Mouse (Mus musculus) ES-E14 (cell line): Measurements from ENCODE around the gene Bricd5. TPM values are rescaled to one million over a fixed set of nuclear protein-coding genes. Genes with fewer than 3 reads are reported as not detected.

Source experiments
- DNase-seq: peaks from one replicate; pipeline ENCODE4 v3.0.0-alpha.2; 2013; ENCODE audit warnings: low read depth, low spot score
- H3K27ac ChIP-seq: 2 replicates; pipeline ENCODE4 v1.5.1; 2012; ENCODE audit warnings: low read depth, mild to moderate bottlenecking, low read length, moderate library complexity, mixed read lengths; ENCODE audit not compliant: poor library complexity, insufficient read depth, severe bottlenecking
- H3K36me3 ChIP-seq: 2 replicates; pipeline ENCODE4 v1.6.1; 2012; ENCODE audit warnings: mild to moderate bottlenecking, low read length, moderate library complexity, mixed read lengths; ENCODE audit not compliant: control insufficient read depth, poor library complexity, insufficient read depth, severe bottlenecking
- H3K4me1 ChIP-seq, 2 experiments: fragments of 150-350 bp in 1 of 2; sonication (generic) in 1 of 2; 2 replicates each; pipeline ENCODE4 v1.6.1; 2012; ENCODE audit warnings: low read length in 2 of 2, mild to moderate bottlenecking in 1 of 2, mixed read lengths in 1 of 2; ENCODE audit not compliant: control insufficient read depth in 2 of 2, insufficient read depth in 2 of 2, poor library complexity in 1 of 2
- H3K4me3 ChIP-seq, 2 experiments: fragments of 150-350 bp in 1 of 2; sonication (generic) in 1 of 2; 2 replicates each; pipeline ENCODE4 v1.5.1; 2012; ENCODE audit warnings: low read length in 2 of 2, low read depth in 1 of 2, mild to moderate bottlenecking in 1 of 2, mixed read lengths in 1 of 2; ENCODE audit not compliant: insufficient read depth in 1 of 2, poor library complexity in 1 of 2, severe bottlenecking in 1 of 2
- H3K9ac ChIP-seq: 2 replicates; pipeline ENCODE4 v1.6.1; 2012; ENCODE audit warnings: low read depth, mild to moderate bottlenecking, low read length, mixed read lengths; ENCODE audit not compliant: poor library complexity, insufficient read depth, severe bottlenecking
- H3K9me3 ChIP-seq: fragments of 150-350 bp; sonication (generic); 2 replicates; pipeline ENCODE4 v1.6.1; 2012; ENCODE audit warnings: low read depth, mild to moderate bottlenecking, low read length; ENCODE audit not compliant: control insufficient read depth, insufficient read depth
- CHD2 ChIP-seq: IDR thresholded peaks from 2 replicates; pipeline ENCODE4 v1.6.1; 2014; ENCODE audit warnings: mild to moderate bottlenecking, low read depth, low read length, inconsistent platforms
- HCFC1 ChIP-seq: IDR thresholded peaks from 2 replicates; pipeline ENCODE4 v1.6.1; 2012; ENCODE audit warnings: low read length, inconsistent platforms, borderline replicate concordance; ENCODE audit not compliant: insufficient read depth
- MAFK ChIP-seq: IDR thresholded peaks from 2 replicates; pipeline ENCODE4 v1.6.1; 2014; ENCODE audit warnings: mild to moderate bottlenecking, low read depth, low read length, inconsistent platforms; ENCODE audit not compliant: insufficient read depth
- ZC3H11A ChIP-seq: IDR thresholded peaks from 2 replicates; pipeline ENCODE4 v1.6.1; 2012; ENCODE audit warnings: low read depth, mild to moderate bottlenecking, inconsistent platforms, low read length, borderline replicate concordance
- ZNF384 ChIP-seq: IDR thresholded peaks from 2 replicates; pipeline ENCODE4 v1.6.1; 2012; ENCODE audit warnings: low read depth, low read length, inconsistent platforms
- in situ Hi-C, 2 experiments: fragments of 600-800 bp; cut with MboI; formaldehyde crosslinking; loops; one replicate each; pipeline ENCODE4 v1.15.1; 2025; ENCODE audit warnings: low sequenced_read_pairs in 2 of 2, inconsistent platforms in 1 of 2; ENCODE audit not compliant: unreplicated experiment in 2 of 2
- total RNA-seq: library from RNA; depleted of rRNA; stranded (reverse); fragments of 300-350 nt; gene quantifications from 2 replicates; pipeline ENCODE4 v1.2.3, GENCODE M21; 2012

Bricd5 gene
- total RNA-seq, 1 experiment = 1.4 TPM

DNA sequence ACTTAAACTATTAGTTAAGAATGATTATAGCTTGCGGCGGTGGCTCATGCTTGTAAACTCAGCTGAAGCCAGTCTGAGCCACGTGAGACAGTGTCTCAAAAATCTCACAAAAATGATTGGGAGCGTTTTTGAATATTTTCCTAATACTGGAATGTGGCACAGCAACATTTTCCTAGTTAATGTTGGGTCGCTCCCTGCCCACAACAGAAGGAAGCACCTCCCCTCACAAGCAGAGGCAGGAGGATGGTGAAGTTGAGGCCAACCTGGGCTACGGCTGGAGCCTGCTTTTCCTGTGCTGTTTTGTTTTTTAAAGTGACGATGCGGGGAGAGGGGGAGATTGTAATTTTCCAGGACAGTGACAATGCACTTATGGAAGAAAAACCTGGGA, 46.5 kb upstream of the Bricd5 start:
- in situ Hi-C loops = no loop called here
- no peak for DNase-seq
- Histone ChIP-seq H3K9ac (peak overlapping the region; percentile 97), H3K27ac (peak overlapping the region; percentile 88; the same call in 1 of the 2 replicates), H3K36me3 (peaks cover 16% of the 10 kb centered on the region), H3K4me3 (peak overlapping the region; percentile 91 to 94), H3K9me3 (no peaks in the 10 kb centered on the region), H3K4me1 (no peaks in the 10 kb centered on the region)
- TF ChIP-seq ZC3H11A (no peak), MAFK (no peak), HCFC1 (no peak), CHD2 (no peak)

DNA sequence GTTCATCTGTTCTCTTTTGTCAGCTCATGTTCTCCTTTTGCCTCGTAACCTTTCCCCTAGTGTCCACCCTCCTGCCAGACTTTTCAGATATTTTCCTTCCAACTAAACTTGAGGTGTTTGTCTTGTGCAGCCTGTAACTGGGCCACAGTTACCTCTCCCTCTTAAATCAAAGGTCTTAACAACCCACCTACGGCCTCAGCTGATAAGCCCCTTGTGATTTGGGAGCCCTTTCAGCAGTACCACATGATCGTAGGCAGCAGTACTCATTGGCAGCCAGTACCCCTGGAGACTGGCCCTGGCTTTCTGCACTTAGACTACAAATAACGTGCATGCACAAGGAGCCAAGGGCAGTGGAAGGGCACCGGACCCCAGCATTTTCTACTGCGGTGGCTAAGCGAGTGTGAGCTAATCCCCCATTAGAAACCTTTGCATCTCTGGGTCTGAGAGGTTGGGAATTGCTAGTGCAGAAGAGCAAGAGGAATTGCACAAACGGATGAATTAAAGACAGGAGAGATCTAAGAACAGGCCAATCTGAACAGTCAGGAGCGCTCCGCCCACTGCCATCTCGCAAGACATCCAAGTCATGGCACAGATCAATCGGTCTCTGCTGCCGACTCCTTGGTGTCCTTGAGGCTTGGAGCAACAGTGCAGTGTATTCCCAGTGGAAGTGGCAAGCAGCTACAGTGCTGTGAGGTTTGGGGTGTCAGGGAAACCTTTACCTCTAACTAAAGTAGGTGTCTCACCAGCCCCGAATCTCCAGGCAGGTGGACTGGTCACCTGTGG, 44.3 kb upstream of the Bricd5 start:
- no peak for TF ChIP-seq ZC3H11A
- TF ChIP-seq CHD2 = no peak
- TF ChIP-seq ZNF384 = no peak
- no peak for TF ChIP-seq MAFK
- TF ChIP-seq HCFC1 = no peak
- DNase-seq = no peak
- H3K4me3 ChIP-seq = no peak overlapping the region

DNA sequence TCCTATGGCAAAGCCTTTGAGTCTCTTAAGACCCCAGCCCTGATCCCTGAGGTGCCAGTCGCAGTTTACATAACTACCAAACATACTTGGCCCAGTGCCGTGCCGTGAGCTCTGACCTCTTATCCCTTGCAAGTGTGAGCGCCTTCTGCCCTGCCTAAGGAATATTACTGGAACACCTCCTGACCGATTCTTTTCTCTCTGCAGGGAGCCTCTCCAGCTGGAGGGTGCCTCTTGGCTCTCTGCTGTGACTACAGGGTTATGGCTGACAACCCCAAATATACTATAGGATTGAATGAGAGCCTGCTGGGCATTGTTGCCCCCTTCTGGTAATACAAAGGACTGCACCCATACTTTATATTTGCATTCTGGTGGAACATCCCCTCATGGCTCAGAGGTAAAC, 36.7 kb upstream of the Bricd5 start:
- TF ChIP-seq MAFK (no peak), ZNF384 (no peak), ZC3H11A (no peak), CHD2 (no peak), HCFC1 (no peak)
- no peak overlapping the region for H3K4me3 ChIP-seq
- no peaks in the 10 kb centered on the region for H3K9me3 ChIP-seq
- H3K27ac ChIP-seq = no peak overlapping the region
- in situ Hi-C loops = no loop called here
- peaks cover 0 to under 1% of the 10 kb centered on the region in 2 experiments; a peak in 1 of 4 replicates for H3K4me1 ChIP-seq
- peaks cover 11% of the 10 kb centered on the region; the same call in 1 of the 2 replicates for H3K36me3 ChIP-seq
- no peak for DNase-seq
- no peak overlapping the region for H3K9ac ChIP-seq

More for the DNA sequence above, 44.3 kb upstream of the Bricd5 start:
- H3K9me3 ChIP-seq = no peaks in the 10 kb centered on the region
- H3K9ac ChIP-seq = no peak overlapping the region
- H3K27ac ChIP-seq = no peak overlapping the region
- in situ Hi-C loops = no loop called here
- H3K36me3 ChIP-seq = peaks cover 5% of the 10 kb centered on the region
- no peaks in the 10 kb centered on the region for H3K4me1 ChIP-seq

DNA sequence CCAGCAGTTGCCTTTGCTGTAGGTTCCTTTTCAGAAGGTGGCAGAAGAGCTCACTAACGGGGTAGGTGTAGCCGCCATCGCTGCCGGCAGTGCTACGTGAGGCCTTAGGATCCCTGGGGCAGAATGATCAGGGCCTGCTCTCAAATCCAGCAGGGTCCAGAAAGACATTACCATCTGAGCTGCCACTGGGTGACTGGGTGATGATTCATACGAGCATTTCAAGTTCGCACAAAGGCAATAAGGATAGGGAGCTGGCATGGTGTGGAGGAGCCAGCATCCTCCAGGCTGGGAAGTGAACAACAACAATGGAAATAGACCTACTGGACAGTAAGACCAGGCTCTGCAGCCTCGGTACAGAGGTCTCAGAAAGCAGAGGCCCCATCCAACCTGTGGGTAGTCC, 33.3 kb upstream of the Bricd5 start:
- H3K9ac ChIP-seq = no peak overlapping the region
- DNase-seq = no peak
- peaks cover 31% of the 10 kb centered on the region for H3K36me3 ChIP-seq
- H3K9me3 ChIP-seq = no peaks in the 10 kb centered on the region
- no peak for TF ChIP-seq HCFC1
- no peak for TF ChIP-seq ZC3H11A
- TF ChIP-seq CHD2 = no peak
- no peak for TF ChIP-seq ZNF384
- TF ChIP-seq MAFK = no peak
- in situ Hi-C loops = no loop called here
- peaks cover 0 to 2% of the 10 kb centered on the region in 2 experiments; a peak in 1 of 4 replicates for H3K4me1 ChIP-seq
- H3K27ac ChIP-seq = no peak overlapping the region
- H3K4me3 ChIP-seq = no peak overlapping the region
